Mouse (Mus musculus): ENCODE data around the gene Nup37. TPM values are rescaled to one million over a fixed set of nuclear protein-coding genes. Genes with fewer than 3 reads are reported as not detected.

Nup37 gene
- total RNA-seq, 2 experiments from 2014 or later, result 5.3 to 6.9 TPM

GRCm38 (mm10) chr10:88200951-88201638 lies 54.3 kb downstream of the Nup37 start, which contains the start of gene Washc3:
Gene Washc3 (plus strand): TSS chr10:88201093.
- intact Hi-C loops (cut with DNase I), result loop anchor here (10.0 kb wide), 1 partner anchor 104 kb away; no protein-coding TSS in a partner anchor
- peak within 1 kb of the TSS; percentile 92 for H3K27ac ChIP-seq
- TF ChIP-seq CTCF (IDR thresholded peaks at IDR 0.05), result no peak
- H3K4me3 ChIP-seq, result peak within 1 kb of the TSS; percentile 91
- DNase-seq, result peak; percentile 93

- peak overlapping the region; percentile 91 for H3K4me3 ChIP-seq
- TF ChIP-seq CTCF (IDR thresholded peaks at IDR 0.05), result no peak
- peak overlapping the region; percentile 92; the same call in 1 of the 2 replicates for H3K27ac ChIP-seq
- no peak for DNase-seq
- intact Hi-C loops (cut with DNase I), result loop anchor here (10.0 kb wide), 1 partner anchor 103 kb away; no protein-coding TSS in a partner anchor
These were observed 54.9 kb downstream of the Nup37 start for GRCm38 (mm10) chr10:88201650-88202049.

- intact Hi-C loops (cut with DNase I), result loop anchor here (10.0 kb wide), 1 partner anchor 102 kb away; no protein-coding TSS in a partner anchor
- TF ChIP-seq CTCF (IDR thresholded peaks at IDR 0.05), result no peak
- no peak overlapping the region for H3K4me3 ChIP-seq
- H3K27ac ChIP-seq, result no peak overlapping the region
- DNase-seq, result no peak
These were observed 55.8 kb downstream of the Nup37 start for GRCm38 (mm10) chr10:88202581-88202980.

- no peak for DNase-seq
- H3K27ac ChIP-seq, result no peak overlapping the region
- intact Hi-C loops (cut with DNase I), result loop anchor here (10.0 kb wide), 1 partner anchor 102 kb away; no protein-coding TSS in a partner anchor
- H3K4me3 ChIP-seq, result no peak overlapping the region
- no peak for TF ChIP-seq CTCF (IDR thresholded peaks at IDR 0.05)
These were observed 56.4 kb downstream of the Nup37 start for GRCm38 (mm10) chr10:88203236-88203635.

GRCm38 (mm10) chr10:88212644-88213043 lies 65.9 kb downstream of the Nup37 start:
- no peak overlapping the region for H3K27ac ChIP-seq
- no peak overlapping the region for H3K4me3 ChIP-seq
- intact Hi-C loops (cut with DNase I), result no loop called here
- no peak for TF ChIP-seq CTCF (IDR thresholded peaks at IDR 0.05)
- no peak for DNase-seq

GRCm38 (mm10) chr10:88214800-88215514 lies 68.2 kb downstream of the Nup37 start:
- TF ChIP-seq CTCF (IDR thresholded peaks at IDR 0.05), result no peak
- no peak for DNase-seq
- intact Hi-C loops (cut with DNase I), result no loop called here
- H3K27ac ChIP-seq, result no peak overlapping the region
- no peak overlapping the region for H3K4me3 ChIP-seq

- no peak for DNase-seq
- Histone ChIP-seq H3K4me3 (no peak overlapping the region), H3K27ac (no peak overlapping the region)
- intact Hi-C loops (cut with DNase I), result no loop called here
- TF ChIP-seq CTCF (IDR thresholded peaks at IDR 0.05), result no peak
These were observed 71.4 kb downstream of the Nup37 start for GRCm38 (mm10) chr10:88218161-88218560.

- Histone ChIP-seq H3K4me3 (no peak overlapping the region), H3K27ac (no peak overlapping the region)
- no peak for DNase-seq
- intact Hi-C loops (cut with DNase I), result no loop called here
- no peak for TF ChIP-seq CTCF (IDR thresholded peaks at IDR 0.05)
These were observed 74.9 kb downstream of the Nup37 start for GRCm38 (mm10) chr10:88221718-88222117.

- peak overlapping the region; percentile 35; the same call in 1 of the 2 replicates for H3K27ac ChIP-seq
- DNase-seq, result no peak
- intact Hi-C loops (cut with DNase I), result no loop called here
- H3K4me3 ChIP-seq, result no peak overlapping the region
- no peak for TF ChIP-seq CTCF (IDR thresholded peaks at IDR 0.05)
These were observed 78.6 kb downstream of the Nup37 start for GRCm38 (mm10) chr10:88225421-88225820.

GRCm38 (mm10) chr10:88227962-88228361 lies 81.2 kb downstream of the Nup37 start:
- Histone ChIP-seq H3K27ac (no peak overlapping the region), H3K4me3 (no peak overlapping the region)
- TF ChIP-seq CTCF (IDR thresholded peaks at IDR 0.05), result no peak
- intact Hi-C loops (cut with DNase I), result no loop called here
- no peak for DNase-seq

Other genes starting within 250 kb of the Nup37 start
- not detected for gene Pmch, start 55.9 kb upstream of the Nup37 start, total RNA-seq (2021)
- not detected for gene Parpbp, start 51 bp upstream of the Nup37 start, total RNA-seq (2021)
- 10 to 100 TPM; 25.3 to 32.3 TPM for gene Washc3, start 54.1 kb downstream of the Nup37 start, total RNA-seq (2021)
- 1 to 10 TPM; 1.0 to 1.7 TPM for gene Dram1, start 232.1 kb downstream of the Nup37 start, total RNA-seq (2021)
- gene Gnptab, start 232.1 kb downstream of the Nup37 start, total RNA-seq (2021), result 10 to 100 TPM; 14.7 to 15.3 TPM